Mouse (Mus musculus) heart, embryonic 13.5 days (tissue): ENCODE measurements around the gene Trp53tg5. TPM values are rescaled to one million over a fixed set of nuclear protein-coding genes. Genes with fewer than 3 reads are reported as not detected.

Experiments
- polyA plus RNA-seq: library from polyadenylated mRNA; unstranded; fragments of >200 nt; fragmentation: Nextera tagmentation; extraction: Ambion mirVana; gene quantifications from 2 replicates; pipeline ENCODE4 v1.2.1, GENCODE M21; 2015

The Trp53tg5 gene
- polyA plus RNA-seq, 1 experiment from 2014 or later, result not detected

Other genes with a start within 250 kb of the Trp53tg5 start
- not detected in 2 replicates for gene Svs2, start 235.3 kb downstream of the Trp53tg5 start, polyA plus RNA-seq
- not detected in 2 replicates for gene Svs3b, start 217.1 kb downstream of the Trp53tg5 start, polyA plus RNA-seq
- gene Svs4, start 195.3 kb downstream of the Trp53tg5 start, polyA plus RNA-seq, result not detected in 2 replicates
- gene Svs3a, start 184.5 kb downstream of the Trp53tg5 start, polyA plus RNA-seq, result not detected in 2 replicates
- gene Svs6, start 157.0 kb downstream of the Trp53tg5 start, polyA plus RNA-seq, result not detected in 2 replicates
- not detected in 2 replicates for gene Svs5, start 141.0 kb downstream of the Trp53tg5 start, polyA plus RNA-seq
- 0.90 and 1.8 TPM in 2 replicates for gene Slpi, start 84.6 kb downstream of the Trp53tg5 start, polyA plus RNA-seq
- gene Rbpjl, start 70.6 kb downstream of the Trp53tg5 start, polyA plus RNA-seq, result 0.21 and 0.23 TPM in 2 replicates
- gene Matn4, start 68.6 kb downstream of the Trp53tg5 start, polyA plus RNA-seq, result 5.2 and 7.7 TPM in 2 replicates
- gene Sdc4, start 29.8 kb downstream of the Trp53tg5 start, polyA plus RNA-seq, result 36.6 and 46.5 TPM in 2 replicates
- gene Sys1, start 16.8 kb downstream of the Trp53tg5 start, polyA plus RNA-seq, result 37.2 and 43.0 TPM in 2 replicates
- gene Gm20458, start 12.8 kb downstream of the Trp53tg5 start, polyA plus RNA-seq, result 8.7 and 11.7 TPM in 2 replicates
- gene Dbndd2, start 12.4 kb upstream of the Trp53tg5 start, polyA plus RNA-seq, result 8.9 and 17.9 TPM in 2 replicates
- 53.0 and 54.5 TPM in 2 replicates for gene Pigt, start 23.8 kb upstream of the Trp53tg5 start, polyA plus RNA-seq
- 11.1 and 12.7 TPM in 2 replicates for gene Wfdc2, start 88.7 kb upstream of the Trp53tg5 start, polyA plus RNA-seq
- gene Spint3, start 99.7 kb upstream of the Trp53tg5 start, polyA plus RNA-seq, result not detected in 2 replicates
- gene Wfdc6a, start 111.7 kb upstream of the Trp53tg5 start, polyA plus RNA-seq, result 0.44 TPM in 1 of 2 replicates, not detected in the other
- not detected in 2 replicates for gene Eppin, start 119.9 kb upstream of the Trp53tg5 start, polyA plus RNA-seq
- not detected in 2 replicates for gene Wfdc6b, start 139.8 kb upstream of the Trp53tg5 start, polyA plus RNA-seq
- gene Wfdc8, start 139.9 kb upstream of the Trp53tg5 start, polyA plus RNA-seq, result not detected in 2 replicates
- not detected in 2 replicates for gene Wfdc16, start 165.1 kb upstream of the Trp53tg5 start, polyA plus RNA-seq
- gene Wfdc10, start 182.3 kb upstream of the Trp53tg5 start, polyA plus RNA-seq, result not detected in 2 replicates
- not detected in 2 replicates for gene Wfdc9, start 182.9 kb upstream of the Trp53tg5 start, polyA plus RNA-seq
- not detected in 2 replicates for gene Wfdc11, start 200.4 kb upstream of the Trp53tg5 start, polyA plus RNA-seq
- not detected in 2 replicates for gene Wfdc13, start 211.4 kb upstream of the Trp53tg5 start, polyA plus RNA-seq
- not detected in 2 replicates for gene Spint4, start 224.8 kb upstream of the Trp53tg5 start, polyA plus RNA-seq
- gene Spint5, start 241.6 kb upstream of the Trp53tg5 start, polyA plus RNA-seq, result not detected in 2 replicates